Mouse (Mus musculus) neutrophil, adult 5-6 weeks (primary cell): Measurements from ENCODE around the gene Med29. TPM values are rescaled to one million over a fixed set of nuclear protein-coding genes. Genes with fewer than 3 reads are reported as not detected.

ENCODE experiments used
- ATAC-seq: fragments of 151-379, 151-347 bp; 2 replicates; pipeline ENCODE4 v1.8.0; 2017; ENCODE audit warnings: mild to moderate bottlenecking, moderate TSS enrichment; ENCODE audit not compliant: insufficient number of reproducible peaks, poor library complexity, low FRiP score, severe bottlenecking; ENCODE audit errors: extremely low read depth
- total RNA-seq: library from RNA; stranded (forward); fragments of 200-1000 nt; gene quantifications from 2 replicates; pipeline ENCODE4 v1.2.3, GENCODE M21; 2017

Med29 gene
- total RNA-seq, 1 experiment from 2014 or later: 9.8 TPM

- peak; percentile 21 for ATAC-seq
These were observed 13.5 kb downstream of the Med29 start for GRCm38 (mm10) chr7:28378769-28379651.

GRCm38 (mm10) chr7:28378066-28378690 lies 14.3 kb downstream of the Med29 start:
- no peak for ATAC-seq

GRCm38 (mm10) chr7:28377190-28378065 lies 15.1 kb downstream of the Med29 start:
- ATAC-seq: no peak

GRCm38 (mm10) chr7:28376011-28376771 lies 16.3 kb downstream of the Med29 start:
- peak; percentile 2; the same call in 1 of the 2 replicates for ATAC-seq

- peak; percentile 13 for ATAC-seq
These were observed 17.2 kb downstream of the Med29 start for GRCm38 (mm10) chr7:28375176-28375921.

GRCm38 (mm10) chr7:28374647-28375046 lies 17.9 kb downstream of the Med29 start:
- no peak for ATAC-seq

- ATAC-seq: no peak
These were observed 18.5 kb downstream of the Med29 start for GRCm38 (mm10) chr7:28373891-28374495.

- ATAC-seq: peak; percentile 10
These were observed 19.4 kb downstream of the Med29 start for GRCm38 (mm10) chr7:28373131-28373581.

GRCm38 (mm10) chr7:28372251-28373108 lies 20.0 kb downstream of the Med29 start, which contains the start of gene Plekhg2:
Gene Plekhg2 (minus strand): TSS chr7:28372599.
- ATAC-seq: peak; percentile 65

- no peak for ATAC-seq
These were observed 21.0 kb downstream of the Med29 start for GRCm38 (mm10) chr7:28371514-28371989.

GRCm38 (mm10) chr7:28370977-28371513 lies 21.5 kb downstream of the Med29 start:
- no peak for ATAC-seq

GRCm38 (mm10) chr7:28370051-28370450 lies 22.5 kb downstream of the Med29 start:
- no peak for ATAC-seq

GRCm38 (mm10) chr7:28368276-28368920 lies 24.1 kb downstream of the Med29 start:
- ATAC-seq: no peak

GRCm38 (mm10) chr7:28367663-28368275 lies 24.7 kb downstream of the Med29 start:
- ATAC-seq: no peak

- no peak for ATAC-seq
These were observed 30.0 kb downstream of the Med29 start for GRCm38 (mm10) chr7:28362441-28363060.
